Mouse (Mus musculus) MEL (cell line): ENCODE measurements around the gene Amhr2.

Experiments used
- CTCF ChIP-seq, 3 experiments: IDR thresholded peaks in 2 of 3; conservative IDR thresholded peaks in 1 of 3; 2 replicates each; pipeline ENCODE4 v1.5.1; 2011 to 2012; ENCODE audit warnings: low read length in 3 of 3, low read depth in 2 of 3, mild to moderate bottlenecking in 2 of 3, improper control_type of control experiment in 1 of 3, inconsistent platforms in 1 of 3, mixed read lengths in 1 of 3, moderate library complexity in 1 of 3; ENCODE audit not compliant: control insufficient read depth in 1 of 3, insufficient read depth in 1 of 3, poor library complexity in 1 of 3, severe bottlenecking in 1 of 3
- E2F4 ChIP-seq: IDR thresholded peaks from 2 replicates; pipeline ENCODE4 v1.6.1; 2011; ENCODE audit warnings: low read depth, low read length, improper control_type of control experiment, borderline replicate concordance
- EP300 ChIP-seq, 2 experiments: IDR thresholded peaks; 2 replicates each; pipeline ENCODE4 v1.6.1; 2011; ENCODE audit warnings: improper control_type of control experiment in 2 of 2, low read length in 2 of 2, low read depth in 1 of 2, mild to moderate bottlenecking in 1 of 2
- GATA1 ChIP-seq: IDR thresholded peaks from 2 replicates; pipeline ENCODE4 v1.6.1; 2011; ENCODE audit warnings: low read depth, low read length, improper control_type of control experiment
- MEF2A ChIP-seq: IDR thresholded peaks from 2 replicates; pipeline ENCODE4 v1.6.1; 2014; ENCODE audit warnings: low read depth, mild to moderate bottlenecking, inconsistent platforms, low read length, improper control_type of control experiment; ENCODE audit not compliant: poor library complexity, insufficient replicate concordance, severe bottlenecking; ENCODE audit errors: extremely low read depth
- NELFE ChIP-seq: IDR thresholded peaks from 2 replicates; pipeline ENCODE4 v1.6.1; 2011; ENCODE audit warnings: low read depth, low read length, improper control_type of control experiment
- NRF1 ChIP-seq: IDR thresholded peaks from 2 replicates; pipeline ENCODE4 v1.6.1; 2014; ENCODE audit warnings: low read depth, mild to moderate bottlenecking, inconsistent platforms, low read length, improper control_type of control experiment, moderate library complexity; ENCODE audit not compliant: poor library complexity, insufficient read depth, severe bottlenecking
- POLR2A ChIP-seq, 2 experiments: IDR thresholded peaks; 2 replicates each; pipeline ENCODE4 v1.6.1; 2011 to 2012; ENCODE audit warnings: low read length in 2 of 2, mild to moderate bottlenecking in 2 of 2, control low read depth in 1 of 2, improper control_type of control experiment in 1 of 2, low read depth in 1 of 2, moderate library complexity in 1 of 2; ENCODE audit not compliant: control insufficient read depth in 1 of 2, insufficient read depth in 1 of 2, poor library complexity in 1 of 2
- RAD21 ChIP-seq: IDR thresholded peaks from 2 replicates; pipeline ENCODE4 v1.6.1; 2011; ENCODE audit warnings: mild to moderate bottlenecking, low read depth, low read length, improper control_type of control experiment
- TAL1 ChIP-seq: IDR thresholded peaks from 2 replicates; pipeline ENCODE4 v1.6.1; 2012; ENCODE audit warnings: mild to moderate bottlenecking, inconsistent platforms, low read length, moderate library complexity, mixed read lengths

GRCm38 (mm10) chr15:102423602-102424240, 21.4 kb upstream of the Amhr2 start:
- TF ChIP-seq NELFE: no peak
- no peak for TF ChIP-seq NRF1
- no peak for TF ChIP-seq POLR2A (IDR thresholded peaks at IDR 0.05; ENCODE audit: control insufficient read depth in 1 of 2, insufficient read depth in 1 of 2, low read depth in 1 of 2, low read length in 2 of 2, poor library complexity in 1 of 2)
- no peak for TF ChIP-seq E2F4
- no peak for TF ChIP-seq TAL1
- no peak for TF ChIP-seq EP300 (IDR thresholded peaks at IDR 0.05; ENCODE audit: low read depth in 1 of 2, low read length in 2 of 2)
- TF ChIP-seq CTCF (IDR thresholded peaks at IDR 0.05 in 2 of 3, conservative IDR thresholded peaks at IDR 0.05 in 1 of 3; ENCODE audit: control insufficient read depth in 1 of 3, insufficient read depth in 1 of 3, low read depth in 2 of 3, low read length in 3 of 3, poor library complexity in 1 of 3, severe bottlenecking in 1 of 3): no peak
- no peak for TF ChIP-seq GATA1
- no peak for TF ChIP-seq MEF2A
- no peak for TF ChIP-seq RAD21
